Mouse (Mus musculus): ENCODE measurements around the gene Frmd4b. TPM values are rescaled to one million over a fixed set of nuclear protein-coding genes. Genes with fewer than 3 reads are reported as not detected.

The Frmd4b gene
- polyA plus RNA-seq, 3 experiments from 2014 or later, result 10.9 to 16.5 (median 12.1) TPM

GRCm38 (mm10) chr6:97309161-97309560 lies 308.2 kb downstream of the Frmd4b start:
- ATAC-seq, result no peak

GRCm38 (mm10) chr6:97308562-97308961 lies 308.8 kb downstream of the Frmd4b start:
- ATAC-seq, result no peak

GRCm38 (mm10) chr6:97307231-97307630 lies 310.1 kb downstream of the Frmd4b start:
- ATAC-seq, result no peak

GRCm38 (mm10) chr6:97306351-97306750 lies 311.0 kb downstream of the Frmd4b start:
- ATAC-seq, result no peak

- no peak for ATAC-seq
Observed at GRCm38 (mm10) chr6:97305491-97305890, 311.9 kb downstream of the Frmd4b start.

GRCm38 (mm10) chr6:97305010-97305409 lies 312.3 kb downstream of the Frmd4b start:
- no peak for ATAC-seq

- ATAC-seq, result no peak
Observed at GRCm38 (mm10) chr6:97303277-97304109, 313.8 kb downstream of the Frmd4b start.

- no peak for ATAC-seq
Observed at GRCm38 (mm10) chr6:97302303-97302702, 315.0 kb downstream of the Frmd4b start.

- no peak for ATAC-seq
Observed at GRCm38 (mm10) chr6:97300659-97301058, 316.7 kb downstream of the Frmd4b start.

GRCm38 (mm10) chr6:97300180-97300579 lies 317.2 kb downstream of the Frmd4b start:
- ATAC-seq, result no peak

GRCm38 (mm10) chr6:97297151-97297550 lies 320.2 kb downstream of the Frmd4b start:
- no peak for ATAC-seq

- no peak for ATAC-seq
Observed at GRCm38 (mm10) chr6:97295866-97296527, 321.3 kb downstream of the Frmd4b start.

GRCm38 (mm10) chr6:97295416-97295815 lies 321.9 kb downstream of the Frmd4b start:
- no peak for ATAC-seq

- peak; percentile 89 for ATAC-seq
Observed at GRCm38 (mm10) chr6:97293667-97294569, 323.4 kb downstream of the Frmd4b start.

GRCm38 (mm10) chr6:97292894-97293293 lies 324.4 kb downstream of the Frmd4b start:
- no peak for ATAC-seq

- ATAC-seq, result no peak
Observed at GRCm38 (mm10) chr6:97292096-97292495, 325.2 kb downstream of the Frmd4b start.

- no peak for ATAC-seq
Observed at GRCm38 (mm10) chr6:97291159-97291908, 326.0 kb downstream of the Frmd4b start.

- ATAC-seq, result no peak
Observed at GRCm38 (mm10) chr6:97290687-97291086, 326.7 kb downstream of the Frmd4b start.

- ATAC-seq, result no peak
Observed at GRCm38 (mm10) chr6:97289838-97290237, 327.5 kb downstream of the Frmd4b start.

GRCm38 (mm10) chr6:97289316-97289820 lies 328.0 kb downstream of the Frmd4b start:
- no peak for ATAC-seq

- ATAC-seq, result no peak
Observed at GRCm38 (mm10) chr6:97288047-97288855, 329.1 kb downstream of the Frmd4b start.
